Mouse (Mus musculus): ENCODE measurements around the gene H2-DMa. TPM values are rescaled to one million over a fixed set of nuclear protein-coding genes. Genes with fewer than 3 reads are reported as not detected.

The H2-DMa gene
- polyA plus RNA-seq (2017; shearing (Covaris generic)): 100 to 1,000 TPM; 113 to 424 TPM

DNA sequence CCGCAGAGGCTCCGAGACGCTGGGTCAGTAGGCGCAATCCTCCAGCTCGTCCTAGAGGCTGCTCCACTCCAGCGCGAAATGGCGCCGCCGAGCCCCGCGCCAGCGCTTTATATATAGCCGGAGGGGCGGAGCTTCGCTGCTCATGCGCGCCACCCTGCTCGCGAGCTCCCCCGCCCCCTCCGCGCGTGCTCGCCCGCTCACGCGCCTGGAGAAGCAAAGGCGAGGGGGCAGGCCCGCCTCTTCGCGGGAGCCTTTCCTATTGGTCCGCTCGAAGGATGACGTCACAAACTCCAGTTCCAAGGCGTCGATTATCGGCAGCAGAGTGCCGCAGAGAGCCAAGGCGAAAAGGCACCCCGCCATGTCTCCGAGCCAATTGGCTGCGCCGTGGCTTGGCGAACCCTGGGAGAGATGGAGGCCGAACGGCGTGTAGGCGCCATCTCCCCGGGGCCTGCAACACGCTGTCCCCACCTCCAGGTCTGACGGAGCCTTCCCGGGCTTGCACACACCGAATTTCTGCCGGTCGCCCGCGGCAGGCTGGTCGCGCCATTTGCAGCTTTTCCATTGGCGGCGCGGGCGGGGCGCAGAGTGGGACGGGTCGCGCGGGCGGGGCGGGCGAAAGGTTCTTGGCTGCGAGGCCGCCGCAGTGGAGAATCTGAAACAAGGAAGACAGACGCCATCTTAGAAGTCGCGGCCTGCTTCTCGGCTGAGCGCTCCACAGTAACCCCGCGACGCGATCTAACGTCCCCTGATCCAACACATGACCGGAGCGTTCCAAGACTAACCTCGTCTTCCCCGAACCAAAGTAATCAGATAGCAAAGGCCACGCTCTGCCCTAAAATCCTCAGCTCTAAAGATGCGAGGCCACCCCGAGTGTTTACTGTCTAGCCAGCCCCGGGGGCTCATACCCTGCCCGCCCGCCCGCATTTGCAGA lies at the start of gene H2-DMa:
Gene H2-DMa (plus strand): TSS at position 293 of the 931 bp plus-strand sequence.

GRCm38 (mm10) chr17:34092197-34092875 lies 27.0 kb upstream of the H2-DMa start, which contains the start of gene H2-Oa:
TSS of gene H2-Oa (plus strand) at chr17:34092340.

GRCm38 (mm10) chr17:34122188-34122984 lies 3.0 kb downstream of the H2-DMa start, which contains the start of gene Brd2:
TSS of gene Brd2 (minus strand) at chr17:34122634.

DNA sequence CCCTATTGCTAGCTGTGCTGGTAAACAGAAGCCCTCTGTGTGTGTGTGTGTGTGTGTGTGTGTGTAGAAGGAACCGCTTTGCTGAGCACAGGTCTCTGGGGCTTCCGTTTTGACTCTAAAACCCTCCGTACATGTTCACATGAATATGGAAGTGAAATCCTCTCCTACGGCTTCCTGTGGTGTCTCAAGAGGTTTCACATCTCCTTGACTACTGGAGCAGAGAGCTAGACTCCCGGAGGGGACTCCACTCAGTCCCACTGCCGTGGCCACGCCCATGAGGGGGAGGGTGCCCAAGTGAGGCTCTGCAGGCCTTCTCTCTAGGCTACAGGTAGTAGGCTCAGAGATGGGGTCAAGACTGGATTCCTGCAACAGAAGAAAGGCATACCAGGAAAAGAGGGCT lies 23.7 kb downstream of the H2-DMa start, which contains the start of gene H2-DMb2:
Gene H2-DMb2 (plus strand): TSS at position 275 of the 400 bp plus-strand sequence.

DNA sequence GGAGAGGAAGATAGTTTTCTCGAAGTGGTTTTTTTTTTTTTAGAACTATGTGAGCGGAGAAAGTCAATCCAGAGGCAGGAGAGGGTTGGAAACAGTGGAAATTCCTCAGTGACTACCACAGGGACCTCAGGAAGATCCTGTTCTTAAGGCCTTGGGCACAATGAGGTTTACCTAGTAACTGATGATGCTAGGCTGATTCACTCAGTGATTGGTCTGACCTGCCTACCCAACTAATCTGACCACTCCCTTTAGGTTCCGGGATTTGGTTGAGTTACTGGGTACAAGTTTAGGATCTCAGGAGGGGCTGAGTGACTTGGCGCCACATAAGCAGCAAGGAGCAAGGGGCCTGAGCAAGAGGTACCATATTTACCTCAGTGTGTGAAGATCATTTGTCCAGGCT lies 33.6 kb downstream of the H2-DMa start, which contains the start of gene H2-DMb1:
Gene H2-DMb1 (plus strand): TSS at position 150 of the 400 bp plus-strand sequence.

GRCm38 (mm10) chr17:34187261-34187916 lies 68.0 kb downstream of the H2-DMa start, which contains the start of the genes Tap1 and Psmb9:
TSS of gene Tap1 (plus strand) at chr17:34187553.
TSS of gene Psmb9 (minus strand) at chr17:34187764.

Other genes with a start within 250 kb of the H2-DMa start
- not detected for gene Gm7029, start 245.7 kb upstream of the H2-DMa start, polyA plus RNA-seq (2017; shearing (Covaris generic))
- gene Kifc1, start 228.9 kb upstream of the H2-DMa start, polyA plus RNA-seq (2017; shearing (Covaris generic)): 10 to 100 TPM in 1 of 2 experiments, 1 to 10 TPM in 1; 5.4 to 10.0 TPM
- 1 to 10 TPM; 3.2 to 8.3 TPM for gene Platr17, start 214.4 kb upstream of the H2-DMa start, polyA plus RNA-seq (2017; shearing (Covaris generic))
- gene Daxx, start 210.1 kb upstream of the H2-DMa start, polyA plus RNA-seq (2017; shearing (Covaris generic)): 100 to 1,000 TPM; 126 to 129 TPM
- gene Tapbp, start 203.6 kb upstream of the H2-DMa start, polyA plus RNA-seq (2017; shearing (Covaris generic)): 100 to 1,000 TPM; 650 to 721 TPM
- 10 to 100 TPM; 18.2 to 18.6 TPM for gene Zbtb22, start 203.6 kb upstream of the H2-DMa start, polyA plus RNA-seq (2017; shearing (Covaris generic))
- 100 to 1,000 TPM; 109 to 112 TPM for gene Rgl2, start 190.0 kb upstream of the H2-DMa start, polyA plus RNA-seq (2017; shearing (Covaris generic))
- gene Pfdn6, start 179.2 kb upstream of the H2-DMa start, polyA plus RNA-seq (2017; shearing (Covaris generic)): 100 to 1,000 TPM; 145 to 156 TPM
- gene Wdr46, start 178.9 kb upstream of the H2-DMa start, polyA plus RNA-seq (2017; shearing (Covaris generic)): 10 to 100 TPM; 46.5 to 72.2 TPM
- 10 to 100 TPM; 37.5 to 47.5 TPM for gene B3galt4, start 168.1 kb upstream of the H2-DMa start, polyA plus RNA-seq (2017; shearing (Covaris generic))
- gene Vps52, start 163.7 kb upstream of the H2-DMa start, polyA plus RNA-seq (2017; shearing (Covaris generic)): 10 to 100 TPM; 61.1 to 66.8 TPM
- 1,000 to 10,000 TPM; 1,636 to 3,186 TPM for gene Rps18, start 163.5 kb upstream of the H2-DMa start, polyA plus RNA-seq (2017; shearing (Covaris generic))
- over 10,000 TPM; 11,900 to 12,872 TPM for gene H2-K1, start 119.2 kb upstream of the H2-DMa start, polyA plus RNA-seq (2017; shearing (Covaris generic))
- 10 to 100 TPM; 27.7 to 36.2 TPM for gene Ring1, start 94.9 kb upstream of the H2-DMa start, polyA plus RNA-seq (2017; shearing (Covaris generic))
- gene H2-Ke6, start 91.5 kb upstream of the H2-DMa start, polyA plus RNA-seq (2017; shearing (Covaris generic)): 100 to 1,000 TPM; 183 to 346 TPM
- gene Slc39a7, start 87.9 kb upstream of the H2-DMa start, polyA plus RNA-seq (2017; shearing (Covaris generic)): 10 to 100 TPM; 80.0 to 90.9 TPM
- 10 to 100 TPM; 43.3 to 60.3 TPM for gene Rxrb, start 87.7 kb upstream of the H2-DMa start, polyA plus RNA-seq (2017; shearing (Covaris generic))
- gene Col11a2, start 80.1 kb upstream of the H2-DMa start, polyA plus RNA-seq (2017; shearing (Covaris generic)): 1 to 10 TPM in 1 of 2 experiments, under 1 TPM in 1; 0.86 to 1.7 TPM
- gene H2-Oa, start 27.2 kb upstream of the H2-DMa start, polyA plus RNA-seq (2017; shearing (Covaris generic)): 10 to 100 TPM; 19.9 to 60.5 TPM
- gene Brd2, start 3.1 kb downstream of the H2-DMa start, polyA plus RNA-seq (2017; shearing (Covaris generic)): 100 to 1,000 TPM; 158 to 192 TPM
- 10 to 100 TPM in 1 of 2 experiments, 1 to 10 TPM in 1; 6.4 to 25.9 TPM for gene H2-DMb2, start 23.8 kb downstream of the H2-DMa start, polyA plus RNA-seq (2017; shearing (Covaris generic))
- 10 to 100 TPM in 1 of 2 experiments, 1 to 10 TPM in 1; 3.4 to 17.2 TPM for gene H2-DMb1, start 33.5 kb downstream of the H2-DMa start, polyA plus RNA-seq (2017; shearing (Covaris generic))
- 100 to 1,000 TPM; 385 to 581 TPM for gene Tap1, start 68.0 kb downstream of the H2-DMa start, polyA plus RNA-seq (2017; shearing (Covaris generic))
- 100 to 1,000 TPM; 596 to 730 TPM for gene Psmb9, start 68.2 kb downstream of the H2-DMa start, polyA plus RNA-seq (2017; shearing (Covaris generic))
- 1,000 to 10,000 TPM; 1,449 to 1,599 TPM for gene Psmb8, start 78.2 kb downstream of the H2-DMa start, polyA plus RNA-seq (2017; shearing (Covaris generic))
- gene Tap2, start 84.0 kb downstream of the H2-DMa start, polyA plus RNA-seq (2017; shearing (Covaris generic)): 100 to 1,000 TPM; 207 to 347 TPM
- gene H2-Ob, start 119.4 kb downstream of the H2-DMa start, polyA plus RNA-seq (2017; shearing (Covaris generic)): 10 to 100 TPM; 22.8 to 55.0 TPM
- 10 to 100 TPM; 40.5 to 91.7 TPM for gene H2-Ab1, start 138.1 kb downstream of the H2-DMa start, polyA plus RNA-seq (2017; shearing (Covaris generic))
- 10 to 100 TPM; 26.9 to 81.9 TPM for gene H2-Aa, start 168.3 kb downstream of the H2-DMa start, polyA plus RNA-seq (2017; shearing (Covaris generic))
- gene H2-Eb1, start 186.3 kb downstream of the H2-DMa start, polyA plus RNA-seq (2017; shearing (Covaris generic)): 10 to 100 TPM; 30.6 to 66.6 TPM
- gene H2-Eb2, start 206.1 kb downstream of the H2-DMa start, polyA plus RNA-seq (2017; shearing (Covaris generic)): not detected
- gene Btnl2, start 235.3 kb downstream of the H2-DMa start, polyA plus RNA-seq (2017; shearing (Covaris generic)): under 1 TPM in 1 of 2 experiments, not detected in 1; 0.32 TPM